Mouse (Mus musculus) lung, postnatal 0 days (tissue): ENCODE results near the gene H2-Eb2. TPM values are rescaled to one million over a fixed set of nuclear protein-coding genes. Genes with fewer than 3 reads are reported as not detected.
A peak's percentile ranks its signal among the peaks of the same experiment; 100 is the strongest.

Experiments
- ATAC-seq: fragments of 200-750 bp; cut with Nextera tagmentation; 2 replicates; pipeline ENCODE4 v1.8.0; 2017; ENCODE audit warnings: moderate library complexity
- DNase-seq: peaks from one replicate; pipeline ENCODE4 v3.0.0-alpha.2; 2016; ENCODE audit warnings: low spot score
- H3K27ac ChIP-seq: fragments of 300-500 bp; sonication (generic); 2 replicates; pipeline ENCODE4 v1.5.1; 2014; ENCODE audit warnings: antibody characterized with exemption, mild to moderate bottlenecking, low read length, mixed read lengths
- H3K27me3 ChIP-seq: fragments of 300-500 bp; sonication (generic); replicated peaks from 2 replicates; pipeline ENCODE4 v1.6.1; 2014; ENCODE audit warnings: low read length, mixed read lengths; ENCODE audit not compliant: insufficient read depth
- H3K36me3 ChIP-seq: fragments of 300-500 bp; sonication (generic); 2 replicates; pipeline ENCODE4 v1.6.1; 2014; ENCODE audit warnings: low read length, mixed read lengths; ENCODE audit not compliant: insufficient read depth
- H3K4me1 ChIP-seq: fragments of 300-500 bp; sonication (generic); 2 replicates; pipeline ENCODE4 v1.6.1; 2014; ENCODE audit warnings: antibody characterized with exemption, low read depth, low read length, mixed read lengths; ENCODE audit not compliant: insufficient read depth
- H3K4me2 ChIP-seq: fragments of 300-500 bp; sonication (generic); replicated peaks from 2 replicates; pipeline ENCODE4 v1.6.1; 2014; ENCODE audit warnings: low read depth, mild to moderate bottlenecking, low read length, moderate library complexity, mixed read lengths
- H3K4me3 ChIP-seq: fragments of 300-500 bp; sonication (generic); 2 replicates; pipeline ENCODE4 v1.5.1; 2014; ENCODE audit warnings: low read depth, low read length
- H3K9ac ChIP-seq: fragments of 300-500 bp; sonication (generic); replicated peaks from 2 replicates; pipeline ENCODE4 v1.6.1; 2014; ENCODE audit warnings: low read depth, mild to moderate bottlenecking
- H3K9me3 ChIP-seq: fragments of 300-500 bp; sonication (generic); 2 replicates; pipeline ENCODE4 v1.6.1; 2016; ENCODE audit warnings: low read length, mixed read lengths
- CTCF ChIP-seq: IDR thresholded peaks from 2 replicates; pipeline ENCODE4 v1.5.1; 2016; ENCODE audit warnings: antibody characterized with exemption, mild to moderate bottlenecking
- EP300 ChIP-seq: IDR thresholded peaks from 2 replicates; pipeline ENCODE4 v1.6.1; 2016; ENCODE audit warnings: antibody characterized with exemption, mild to moderate bottlenecking, control low read depth
- WGBS: fragments of 180-500 bp; shearing (Covaris S2); extraction: QIAGEN DNeasy Blood & Tissue Kit; methylation state at CpG from one replicate; pipeline ENCODE4 v1.1.7; 2014; 5-methylcytosine and 5-hydroxymethylcytosine counted together
- polyA plus RNA-seq: library from polyadenylated mRNA; unstranded; fragments of >200 nt; fragmentation: Nextera tagmentation; extraction: Ambion mirVana; gene quantifications from 2 replicates; pipeline ENCODE4 v1.2.1, GENCODE M21; 2015

Gene H2-Eb2
- polyA plus RNA-seq, 1 experiment from 2014 or later = not detected

DNA sequence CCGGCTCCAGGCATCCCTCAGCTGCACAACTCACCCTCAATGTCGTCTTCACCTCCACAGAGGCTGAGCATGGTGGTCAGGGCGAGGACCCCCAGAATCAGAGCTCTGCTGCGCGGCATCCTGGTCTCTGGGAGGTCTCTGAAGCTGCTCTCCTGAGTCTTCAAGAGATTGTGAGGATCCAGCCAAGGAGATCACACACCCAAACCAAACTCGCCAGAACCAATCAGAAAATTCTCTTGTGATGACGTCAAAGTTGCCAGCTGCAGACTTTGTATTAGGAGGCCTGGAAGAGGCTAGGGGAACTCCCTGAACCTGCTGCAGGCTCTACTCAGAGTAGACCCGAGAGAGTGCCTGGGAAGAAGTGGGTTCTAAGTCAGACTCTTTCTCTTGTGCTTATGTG lies 37.8 kb upstream of the H2-Eb2 start, which contains the start of gene H2-Aa:
Gene H2-Aa, minus strand, starts transcription at position 176 of the 400 bp plus-strand sequence.
- H3K27ac ChIP-seq = no peak within 1 kb of the TSS

DNA sequence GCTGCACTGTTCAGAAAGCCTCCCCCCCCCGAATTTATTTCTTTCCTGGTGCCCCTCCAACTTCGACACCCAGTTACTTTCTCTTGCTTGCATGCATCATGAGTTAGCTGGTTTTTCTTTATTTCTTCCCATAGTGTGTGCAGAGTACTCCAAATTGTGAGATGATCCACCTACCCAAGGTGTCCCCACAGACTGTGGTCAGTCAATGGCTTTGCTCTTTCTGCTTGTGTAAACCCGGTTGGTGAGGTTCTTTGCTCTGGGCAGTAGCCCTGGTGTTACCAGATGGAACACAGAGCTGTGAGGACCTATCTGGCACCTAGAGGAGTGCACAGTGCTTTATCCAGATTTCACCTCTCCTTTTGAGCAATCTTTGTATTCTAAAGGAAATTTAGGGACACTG lies 37.3 kb upstream of the H2-Eb2 start:
- Histone ChIP-seq H3K4me3 (no peak overlapping the region), H3K27me3 (no peaks in the 10 kb centered on the region), H3K4me2 (no peak overlapping the region), H3K36me3 (no peaks in the 10 kb centered on the region), H3K4me1 (no peaks in the 10 kb centered on the region), H3K9me3 (no peaks in the 10 kb centered on the region), H3K9ac (no peak overlapping the region), H3K27ac (no peak overlapping the region)
- no peak for DNase-seq
- ATAC-seq = no peak
- TF ChIP-seq CTCF = no peak
- no peak for TF ChIP-seq EP300
- whole genome bisulfite sequencing = 75% methylated on average over 3 of the region's 3 CpGs

More for the DNA sequence above, 37.8 kb upstream of the H2-Eb2 start, which contains the start of gene H2-Aa:
- no peaks in the 10 kb centered on the region for H3K4me1 ChIP-seq
- no peak within 1 kb of the TSS for H3K4me2 ChIP-seq
- H3K27me3 ChIP-seq = no peaks in the 10 kb centered on the region
- H3K9me3 ChIP-seq = no peaks in the 10 kb centered on the region
- DNase-seq = peak; percentile 84
- no peak within 1 kb of the TSS for H3K4me3 ChIP-seq
- WGBS = 13% methylated on average over 8 of the region's 8 CpGs
- H3K9ac ChIP-seq = no peak within 1 kb of the TSS
- no peak for TF ChIP-seq EP300
- TF ChIP-seq CTCF = no peak
- peak; percentile 89 for ATAC-seq
- H3K36me3 ChIP-seq = no peaks in the 10 kb centered on the region

DNA sequence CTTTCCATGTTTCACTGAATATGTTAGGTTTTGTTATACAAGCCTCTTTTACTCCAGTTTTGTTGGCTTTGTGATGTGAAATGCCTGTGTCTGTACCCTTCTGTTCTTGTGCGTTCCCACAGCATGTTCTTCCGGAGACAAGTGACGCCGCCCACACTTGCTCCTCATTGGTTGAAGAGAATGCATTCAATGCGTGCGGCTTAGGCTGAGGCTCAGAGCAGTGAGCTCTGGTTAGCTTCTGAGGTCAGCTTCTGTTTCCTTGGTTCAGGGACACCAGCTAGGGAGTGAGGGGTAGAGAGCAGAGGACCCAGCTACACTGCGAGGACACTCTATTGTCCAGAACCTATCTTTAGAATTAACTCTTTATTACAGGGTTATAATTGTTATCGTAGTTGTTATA lies 33.9 kb upstream of the H2-Eb2 start:
- H3K27ac ChIP-seq = no peak overlapping the region
- peak; percentile 91 for ATAC-seq
- WGBS = 16% methylated on average over 8 of the region's 8 CpGs

DNA sequence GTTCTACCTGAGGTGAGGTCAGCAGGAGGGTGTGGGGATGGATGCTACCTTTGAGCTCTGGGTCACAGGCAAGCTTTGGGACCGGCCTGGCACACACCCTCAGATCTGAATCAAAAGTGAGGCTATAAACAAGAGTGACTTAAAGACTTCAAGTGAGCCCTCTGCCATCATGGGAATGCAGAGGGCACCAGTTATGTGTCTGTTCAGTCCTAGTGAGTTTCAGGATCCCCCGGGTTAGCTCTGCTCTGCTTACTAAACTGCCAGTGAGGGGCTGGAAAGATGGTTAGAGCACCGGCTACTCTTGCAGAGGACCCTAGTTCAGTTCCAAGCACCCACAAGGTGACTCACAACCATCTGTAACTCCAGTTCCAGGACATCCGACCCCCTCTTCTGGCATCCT lies 32.9 kb upstream of the H2-Eb2 start:
- no peaks in the 10 kb centered on the region for H3K4me1 ChIP-seq
- H3K36me3 ChIP-seq = no peaks in the 10 kb centered on the region
- no peaks in the 10 kb centered on the region for H3K9me3 ChIP-seq
- DNase-seq (no peak), ATAC-seq (no peak)
- no peak overlapping the region for H3K4me2 ChIP-seq
- no peak for TF ChIP-seq EP300
- TF ChIP-seq CTCF = no peak
- H3K27ac ChIP-seq = no peak overlapping the region
- H3K9ac ChIP-seq = no peak overlapping the region
- WGBS = 79% methylated on average over 4 of the region's 4 CpGs
- H3K4me3 ChIP-seq = no peak overlapping the region
- no peaks in the 10 kb centered on the region for H3K27me3 ChIP-seq

More for the DNA sequence above, 33.9 kb upstream of the H2-Eb2 start:
- Histone ChIP-seq H3K27me3 (no peaks in the 10 kb centered on the region), H3K4me3 (no peak overlapping the region), H3K9me3 (no peaks in the 10 kb centered on the region), H3K36me3 (no peaks in the 10 kb centered on the region), H3K9ac (no peak overlapping the region), H3K4me2 (no peak overlapping the region), H3K4me1 (no peaks in the 10 kb centered on the region)
- no peak for TF ChIP-seq EP300
- TF ChIP-seq CTCF = no peak
- DNase-seq = peak; percentile 84

DNA sequence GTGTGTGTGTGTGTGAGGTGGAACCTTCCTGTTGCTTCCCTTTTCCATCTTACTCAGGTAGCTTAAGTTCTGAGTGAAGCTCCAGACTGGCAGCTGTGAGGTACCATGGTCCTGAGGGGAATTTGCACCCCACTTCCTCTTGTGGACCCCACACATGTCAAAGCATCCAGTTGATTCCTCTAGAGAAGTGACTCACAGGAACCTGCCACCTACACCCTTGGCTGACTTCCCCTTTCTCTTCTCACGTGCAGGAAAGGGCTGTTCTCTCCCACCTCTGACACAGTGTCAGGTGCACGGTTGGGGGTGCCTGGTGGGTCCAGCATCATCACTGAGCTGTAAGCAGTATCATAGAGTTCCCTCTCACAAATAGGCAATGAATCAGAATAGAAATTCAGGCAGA lies 31.9 kb upstream of the H2-Eb2 start:
- Histone ChIP-seq H3K4me3 (no peak overlapping the region), H3K27ac (no peak overlapping the region), H3K27me3 (no peaks in the 10 kb centered on the region), H3K9ac (no peak overlapping the region), H3K36me3 (no peaks in the 10 kb centered on the region), H3K4me2 (no peak overlapping the region), H3K9me3 (no peaks in the 10 kb centered on the region), H3K4me1 (no peaks in the 10 kb centered on the region)
- TF ChIP-seq CTCF (no peak), EP300 (no peak)
- no peak for DNase-seq
- 30% methylated on average over 2 of the region's 2 CpGs for WGBS
- no peak for ATAC-seq

DNA sequence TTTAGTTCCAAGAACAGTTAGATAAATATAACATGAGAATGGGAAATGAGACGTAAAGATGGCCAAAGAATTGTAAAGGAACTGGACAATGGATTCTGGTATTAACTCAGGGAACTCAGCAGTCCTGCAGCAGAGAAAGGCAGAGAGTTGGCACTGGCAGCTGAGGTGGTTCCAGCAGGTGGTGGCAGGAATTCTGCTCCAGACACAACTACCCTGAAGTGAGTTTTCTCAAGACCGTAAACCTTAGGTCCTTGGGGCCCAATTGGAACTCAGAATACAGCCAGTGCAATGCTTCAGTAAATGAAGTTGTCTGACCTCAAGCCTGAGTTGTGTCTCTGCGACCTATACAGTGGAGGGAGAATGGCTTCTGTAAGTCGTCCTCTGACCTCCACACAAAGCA lies 31.2 kb upstream of the H2-Eb2 start:
- H3K36me3 ChIP-seq = no peaks in the 10 kb centered on the region
- DNase-seq = no peak

DNA sequence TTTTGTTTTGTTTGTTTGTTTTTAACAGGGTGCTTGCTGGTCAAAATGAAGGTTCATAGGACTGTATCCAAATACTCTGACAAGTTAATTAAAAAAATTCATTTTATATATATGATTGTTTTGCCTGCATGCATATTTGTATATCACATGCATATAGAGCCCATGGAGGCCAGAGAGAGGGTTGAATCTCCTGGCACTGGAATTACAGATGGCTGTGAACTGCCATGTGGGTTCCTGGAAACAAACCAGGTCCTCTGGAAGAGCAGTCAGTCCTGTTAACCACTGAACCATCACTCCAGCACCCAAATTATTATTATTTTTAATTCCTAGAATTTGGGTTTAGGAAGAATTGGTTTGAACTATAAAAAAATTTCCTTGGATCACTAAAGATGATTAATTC lies 30.2 kb upstream of the H2-Eb2 start:
- H3K4me2 ChIP-seq = no peak overlapping the region
- no peak for ATAC-seq
- no peak for DNase-seq
- TF ChIP-seq EP300 (no peak), CTCF (no peak)
- H3K4me3 ChIP-seq = no peak overlapping the region
- no peaks in the 10 kb centered on the region for H3K36me3 ChIP-seq
- H3K9me3 ChIP-seq = no peaks in the 10 kb centered on the region
- H3K9ac ChIP-seq = no peak overlapping the region
- no peaks in the 10 kb centered on the region for H3K27me3 ChIP-seq
- H3K4me1 ChIP-seq = no peaks in the 10 kb centered on the region
- H3K27ac ChIP-seq = no peak overlapping the region

More for the DNA sequence above, 31.2 kb upstream of the H2-Eb2 start:
- Histone ChIP-seq H3K4me2 (no peak overlapping the region), H3K9ac (no peak overlapping the region), H3K9me3 (no peaks in the 10 kb centered on the region), H3K27me3 (no peaks in the 10 kb centered on the region), H3K4me1 (no peaks in the 10 kb centered on the region), H3K4me3 (no peak overlapping the region), H3K27ac (no peak overlapping the region)
- WGBS = 53% methylated on average over 4 of the region's 4 CpGs
- ATAC-seq = no peak
- TF ChIP-seq EP300 (no peak), CTCF (no peak)
